Mouse (Mus musculus) kidney, embryonic 14.5 days (tissue): ENCODE measurements around the gene Tle6. TPM values are rescaled to one million over a fixed set of nuclear protein-coding genes. Genes with fewer than 3 reads are reported as not detected.

ENCODE experiments used
- ATAC-seq: fragments of 200-750 bp; cut with Nextera tagmentation; 2 replicates; pipeline ENCODE4 v1.8.0; 2017; ENCODE audit warnings: moderate number of reproducible peaks, mild to moderate bottlenecking, moderate TSS enrichment, moderate library complexity; ENCODE audit not compliant: low FRiP score, low TSS enrichment
- H3K27ac ChIP-seq: fragments of 300-500 bp; sonication (generic); 2 replicates; pipeline ENCODE4 v1.5.1; 2014; ENCODE audit warnings: low read depth, mild to moderate bottlenecking, low read length, moderate library complexity, mixed read lengths
- H3K27me3 ChIP-seq: fragments of 300-500 bp; sonication (generic); 2 replicates; pipeline ENCODE4 v1.6.1; 2014; ENCODE audit warnings: mild to moderate bottlenecking, low read length; ENCODE audit not compliant: control insufficient read depth, insufficient read depth
- H3K36me3 ChIP-seq: fragments of 300-500 bp; sonication (generic); 2 replicates; pipeline ENCODE4 v1.6.1; 2014; ENCODE audit warnings: low read length, mixed read lengths; ENCODE audit not compliant: control insufficient read depth, insufficient read depth
- H3K4me1 ChIP-seq: fragments of 300-500 bp; sonication (generic); 2 replicates; pipeline ENCODE4 v1.6.1; 2014; ENCODE audit warnings: low read length, mixed read lengths; ENCODE audit not compliant: control insufficient read depth, insufficient read depth
- H3K4me2 ChIP-seq: fragments of 300-500 bp; sonication (generic); replicated peaks from 2 replicates; pipeline ENCODE4 v1.6.1; 2014; ENCODE audit warnings: low read depth, mild to moderate bottlenecking, low read length
- H3K4me3 ChIP-seq: fragments of 300-500 bp; sonication (generic); 2 replicates; pipeline ENCODE4 v1.5.1; 2014; ENCODE audit warnings: mild to moderate bottlenecking, low read length
- H3K9ac ChIP-seq: fragments of 300-500 bp; sonication (generic); 2 replicates; pipeline ENCODE4 v1.6.1; 2014; ENCODE audit warnings: low read depth, mild to moderate bottlenecking, low read length, moderate library complexity
- H3K9me3 ChIP-seq: fragments of 300-500 bp; sonication (generic); 2 replicates; pipeline ENCODE4 v1.6.1; 2016; ENCODE audit warnings: low read length; ENCODE audit not compliant: control insufficient read depth
- WGBS: fragments of 180-500 bp; shearing (Covaris S2); extraction: QIAGEN DNeasy Blood & Tissue Kit; methylation state at CpG from one replicate; pipeline ENCODE4 v1.1.7; 2014; 5-methylcytosine and 5-hydroxymethylcytosine counted together
- polyA plus RNA-seq: library from polyadenylated mRNA; unstranded; fragments of >200 nt; fragmentation: Nextera tagmentation; extraction: Ambion mirVana; gene quantifications from 2 replicates; pipeline ENCODE4 v1.2.1, GENCODE M21; 2014

Gene Tle6
- polyA plus RNA-seq, 1 experiment from 2014 or later: 15.5 TPM

- H3K27me3 ChIP-seq: no peaks in the 10 kb centered on the region
- ATAC-seq: peak; percentile 88
- no peaks in the 10 kb centered on the region for H3K9me3 ChIP-seq
- H3K4me1 ChIP-seq: peaks cover 4% of the 10 kb centered on the region; the same call in 1 of the 2 replicates
- H3K36me3 ChIP-seq: peaks cover 23% of the 10 kb centered on the region; the same call in 1 of the 2 replicates
- H3K4me3 ChIP-seq: peak within 1 kb of the TSS; percentile 74
- 5% methylated on average over 40 of the region's 40 CpGs for WGBS
- peak within 1 kb of the TSS; percentile 87 for H3K27ac ChIP-seq
- H3K4me2 ChIP-seq: peak within 1 kb of the TSS; percentile 83
- peak within 1 kb of the TSS; percentile 80 for H3K9ac ChIP-seq
These were observed 26.3 kb upstream of the Tle6 start, which contains the start of gene Sirt6 for GRCm38 (mm10) chr10:81626994-81627835. TSS of gene Sirt6 (minus strand) at chr10:81627797.

GRCm38 (mm10) chr10:81626101-81626993 lies 25.5 kb upstream of the Tle6 start:
- ATAC-seq: 0 out of 2 replicates have a peak, but pooled peaks have one; percentile 8
- peak overlapping the region; percentile 83 for H3K4me2 ChIP-seq
- peaks cover 4% of the 10 kb centered on the region; the same call in 1 of the 2 replicates for H3K4me1 ChIP-seq
- no peak overlapping the region; the same call in 1 of the 2 replicates for H3K27ac ChIP-seq
- peak overlapping the region; percentile 74 for H3K4me3 ChIP-seq
- H3K27me3 ChIP-seq: no peaks in the 10 kb centered on the region
- H3K36me3 ChIP-seq: peaks cover 28% of the 10 kb centered on the region; the same call in 1 of the 2 replicates
- WGBS: 88% methylated on average over 22 of the region's 22 CpGs
- H3K9me3 ChIP-seq: no peaks in the 10 kb centered on the region
- H3K9ac ChIP-seq: peak overlapping the region; percentile 80

- Histone ChIP-seq H3K9ac (no peak overlapping the region), H3K36me3 (peaks cover 28% of the 10 kb centered on the region; the same call in 1 of the 2 replicates), H3K9me3 (no peaks in the 10 kb centered on the region), H3K27ac (no peak overlapping the region), H3K4me2 (no peak overlapping the region), H3K4me1 (peaks cover 4% of the 10 kb centered on the region; the same call in 1 of the 2 replicates), H3K4me3 (no peak overlapping the region), H3K27me3 (no peaks in the 10 kb centered on the region)
- ATAC-seq: no peak
- 61% methylated on average over 8 of the region's 8 CpGs for WGBS
These were observed 22.6 kb upstream of the Tle6 start for GRCm38 (mm10) chr10:81623441-81623840.

- Histone ChIP-seq H3K9me3 (no peaks in the 10 kb centered on the region), H3K4me3 (no peak overlapping the region), H3K27me3 (no peaks in the 10 kb centered on the region), H3K4me2 (no peak overlapping the region), H3K27ac (no peak overlapping the region), H3K4me1 (0 out of 2 replicates have a peak, but pooled peaks cover 2% of the 10 kb centered on the region), H3K36me3 (peaks cover 28% of the 10 kb centered on the region; the same call in 1 of the 2 replicates), H3K9ac (no peak overlapping the region)
- 55% methylated on average over 9 of the region's 9 CpGs for WGBS
- no peak for ATAC-seq
These were observed 19.9 kb upstream of the Tle6 start for GRCm38 (mm10) chr10:81620786-81621185.

GRCm38 (mm10) chr10:81619976-81620375 lies 19.1 kb upstream of the Tle6 start:
- no peaks in the 10 kb centered on the region for H3K9me3 ChIP-seq
- no peak for ATAC-seq
- H3K9ac ChIP-seq: no peak overlapping the region
- no peak overlapping the region for H3K4me3 ChIP-seq
- H3K36me3 ChIP-seq: peaks cover 27% of the 10 kb centered on the region; the same call in 1 of the 2 replicates
- H3K27ac ChIP-seq: no peak overlapping the region
- WGBS: 86% methylated on average over 5 of the region's 5 CpGs
- H3K4me1 ChIP-seq: 0 out of 2 replicates have a peak, but pooled peaks cover 5% of the 10 kb centered on the region
- H3K4me2 ChIP-seq: no peak overlapping the region
- no peaks in the 10 kb centered on the region for H3K27me3 ChIP-seq

GRCm38 (mm10) chr10:81615486-81615885 lies 14.6 kb upstream of the Tle6 start:
- 0 out of 2 replicates have a peak, but pooled peaks have one; percentile 44 for ATAC-seq
- Histone ChIP-seq H3K27ac (no peak overlapping the region), H3K4me2 (no peak overlapping the region)

GRCm38 (mm10) chr10:81612779-81613178 lies 11.9 kb upstream of the Tle6 start:
- H3K4me3 ChIP-seq: no peak overlapping the region
- no peaks in the 10 kb centered on the region for H3K36me3 ChIP-seq
- 50% methylated on average over 3 of the region's 3 CpGs for WGBS
- no peak overlapping the region for H3K27ac ChIP-seq
- ATAC-seq: no peak
- 0 out of 2 replicates have a peak, but pooled peaks cover 5% of the 10 kb centered on the region for H3K4me1 ChIP-seq
- no peaks in the 10 kb centered on the region for H3K27me3 ChIP-seq
- no peaks in the 10 kb centered on the region; the same call in 1 of the 2 replicates for H3K9me3 ChIP-seq
- H3K9ac ChIP-seq: no peak overlapping the region
- no peak overlapping the region for H3K4me2 ChIP-seq

More at GRCm38 (mm10) chr10:81615486-81615885, 14.6 kb upstream of the Tle6 start:
- Histone ChIP-seq H3K9ac (no peak overlapping the region), H3K36me3 (no peaks in the 10 kb centered on the region), H3K9me3 (no peaks in the 10 kb centered on the region), H3K27me3 (no peaks in the 10 kb centered on the region), H3K4me1 (0 out of 2 replicates have a peak, but pooled peaks cover 5% of the 10 kb centered on the region), H3K4me3 (no peak overlapping the region)
- WGBS: 28% methylated on average over 6 of the region's 6 CpGs

GRCm38 (mm10) chr10:81608308-81608707 lies 7.4 kb upstream of the Tle6 start:
- H3K9me3 ChIP-seq: no peaks in the 10 kb centered on the region; the same call in 1 of the 2 replicates
- H3K4me1 ChIP-seq: peaks cover 13% of the 10 kb centered on the region
- H3K4me2 ChIP-seq: no peak overlapping the region
- 86% methylated on average over 1 of the region's 1 CpGs for WGBS
- no peak overlapping the region for H3K27ac ChIP-seq
- H3K9ac ChIP-seq: no peak overlapping the region
- H3K4me3 ChIP-seq: no peak overlapping the region
- no peak for ATAC-seq
- no peaks in the 10 kb centered on the region for H3K27me3 ChIP-seq
- no peaks in the 10 kb centered on the region for H3K36me3 ChIP-seq
